Mouse (Mus musculus): ENCODE measurements around the gene A630095N17Rik.

DNA sequence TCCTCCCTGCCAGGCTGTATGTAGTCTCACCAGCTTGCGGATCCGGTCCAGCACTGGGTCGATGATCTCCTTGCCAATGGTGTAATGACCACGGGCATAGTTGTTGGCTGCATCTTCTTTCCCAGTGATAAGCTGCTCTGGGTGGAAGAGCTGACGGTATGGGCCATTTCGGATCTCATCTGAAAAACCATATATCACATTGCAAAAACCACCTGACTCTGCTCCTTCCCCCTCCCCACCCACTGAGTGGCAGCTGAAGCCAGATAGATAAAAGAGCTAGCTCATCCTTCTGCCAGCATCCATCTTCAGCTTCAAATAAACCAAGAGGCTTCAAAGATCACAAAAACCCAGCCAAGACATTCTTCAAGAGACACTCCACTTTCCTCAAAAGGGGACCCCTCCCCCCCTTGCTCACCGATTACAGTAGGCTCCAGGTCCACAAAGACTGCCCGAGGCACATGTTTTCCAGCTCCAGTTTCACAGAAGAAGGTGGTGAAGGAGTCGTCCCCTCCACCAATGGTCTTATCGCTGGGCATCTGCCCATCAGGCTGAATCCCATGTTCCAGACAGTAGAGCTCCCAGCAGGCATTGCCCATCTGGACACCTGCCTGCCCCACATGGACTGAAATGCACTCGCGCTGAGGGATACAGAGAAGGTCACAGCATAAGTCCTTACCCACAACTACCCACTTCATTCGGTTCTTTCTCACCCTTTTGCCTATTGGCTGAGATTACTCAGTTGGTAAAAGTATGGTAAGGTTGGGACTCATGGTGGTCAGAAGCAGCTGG is 14.9 kb downstream of the A630095N17Rik start:
- TF ChIP-seq CTCF (IDR thresholded peaks at IDR 0.05; ENCODE audit: borderline replicate concordance, insufficient read depth, low read depth, low read length) (no peak), POLR2A (IDR thresholded peaks at IDR 0.05; ENCODE audit: borderline replicate concordance, insufficient read depth, low read length) (no peak)
